Mouse (Mus musculus) midbrain, embryonic 11.5 days (tissue): Measurements from ENCODE around the gene Slc35e3. TPM values are rescaled to one million over a fixed set of nuclear protein-coding genes. Genes with fewer than 3 reads are reported as not detected.
"Not testable (repeated sequence)": the region's sequence is repeated elsewhere in the genome, so short reads cannot be mapped to it uniquely, and the experiment has no call there.

ENCODE experiments used
- ATAC-seq: fragments of 200-750 bp; cut with Nextera tagmentation; 2 replicates; pipeline ENCODE4 v1.8.0; 2017; ENCODE audit warnings: moderate TSS enrichment, moderate library complexity; ENCODE audit not compliant: low FRiP score
- DNase-seq: peaks from one replicate; pipeline ENCODE4 v3.0.0; 2015; ENCODE audit warnings: low spot score; ENCODE audit errors: missing footprints
- H3K27ac ChIP-seq: fragments of 300-500 bp; sonication (generic); 2 replicates; pipeline ENCODE4 v1.5.1; 2014; ENCODE audit warnings: low read depth, low read length
- H3K27me3 ChIP-seq: fragments of 300-500 bp; sonication (generic); 2 replicates; pipeline ENCODE4 v1.6.1; 2014; ENCODE audit warnings: mild to moderate bottlenecking, low read length, moderate library complexity, mixed read lengths; ENCODE audit not compliant: control insufficient read depth, insufficient read depth
- H3K36me3 ChIP-seq: fragments of 300-500 bp; sonication (generic); 2 replicates; pipeline ENCODE4 v1.6.1; 2014; ENCODE audit warnings: mild to moderate bottlenecking, low read length, moderate library complexity, mixed read lengths; ENCODE audit not compliant: control insufficient read depth, insufficient read depth
- H3K4me1 ChIP-seq: fragments of 300-500 bp; sonication (generic); 2 replicates; pipeline ENCODE4 v1.6.1; 2014; ENCODE audit warnings: low read length; ENCODE audit not compliant: control insufficient read depth, insufficient read depth
- H3K4me2 ChIP-seq: fragments of 300-500 bp; sonication (generic); 2 replicates; pipeline ENCODE4 v1.6.1; 2014; ENCODE audit warnings: mild to moderate bottlenecking, moderate library complexity
- H3K4me3 ChIP-seq: fragments of 300-500 bp; sonication (generic); 2 replicates; pipeline ENCODE4 v1.5.1; 2014; ENCODE audit warnings: low read depth, low read length
- H3K9ac ChIP-seq: fragments of 300-500 bp; sonication (generic); 2 replicates; pipeline ENCODE4 v1.6.1; 2014; ENCODE audit warnings: low read length
- H3K9me3 ChIP-seq: fragments of 300-500 bp; sonication (generic); 2 replicates; pipeline ENCODE4 v1.6.1; 2016; ENCODE audit warnings: low read length; ENCODE audit not compliant: control insufficient read depth
- WGBS: fragments of 180-500 bp; shearing (Covaris S2); extraction: QIAGEN DNeasy Blood & Tissue Kit; methylation state at CpG from one replicate; pipeline ENCODE4 v1.1.7; 2014; 5-methylcytosine and 5-hydroxymethylcytosine counted together
- polyA plus RNA-seq: library from polyadenylated mRNA; unstranded; fragments of >200 nt; fragmentation: Nextera tagmentation; extraction: Ambion mirVana; gene quantifications from 2 replicates; pipeline ENCODE4 v1.2.1, GENCODE M21; 2014

The Slc35e3 gene
- polyA plus RNA-seq, 1 experiment from 2014 or later: 21.4 TPM

GRCm38 (mm10) chr10:117726888-117727385, 19.2 kb downstream of the Slc35e3 start:
- Histone ChIP-seq H3K27me3 (no peaks in the 10 kb centered on the region), H3K36me3 (no peaks in the 10 kb centered on the region), H3K4me3 (no peak overlapping the region), H3K9ac (no peak overlapping the region), H3K27ac (no peak overlapping the region), H3K4me1 (no peaks in the 10 kb centered on the region), H3K4me2 (no peak overlapping the region), H3K9me3 (no peaks in the 10 kb centered on the region)
- ATAC-seq (no peak), DNase-seq (no peak)
- 94% methylated on average over 4 of the region's 4 CpGs for WGBS

GRCm38 (mm10) chr10:117726350-117726749, 19.8 kb downstream of the Slc35e3 start:
- H3K9ac ChIP-seq: no peak overlapping the region
- no peak overlapping the region for H3K4me2 ChIP-seq
- WGBS: 92% methylated on average over 4 of the region's 4 CpGs
- no peaks in the 10 kb centered on the region for H3K4me1 ChIP-seq
- H3K36me3 ChIP-seq: no peaks in the 10 kb centered on the region
- no peak overlapping the region for H3K4me3 ChIP-seq
- no peak for DNase-seq
- H3K27me3 ChIP-seq: no peaks in the 10 kb centered on the region
- H3K27ac ChIP-seq: no peak overlapping the region
- ATAC-seq: no peak
- no peaks in the 10 kb centered on the region for H3K9me3 ChIP-seq

- no peaks in the 10 kb centered on the region for H3K4me1 ChIP-seq
- no peak overlapping the region for H3K27ac ChIP-seq
- H3K36me3 ChIP-seq: no peaks in the 10 kb centered on the region
- no peak overlapping the region for H3K4me2 ChIP-seq
- H3K9me3 ChIP-seq: no peaks in the 10 kb centered on the region
- ATAC-seq (no peak), DNase-seq (no peak)
- WGBS: 80% methylated on average over 7 of the region's 7 CpGs
- no peak overlapping the region for H3K4me3 ChIP-seq
- H3K9ac ChIP-seq: no peak overlapping the region
- H3K27me3 ChIP-seq: no peaks in the 10 kb centered on the region
Measured at GRCm38 (mm10) chr10:117725671-117726070, 20.5 kb downstream of the Slc35e3 start.

GRCm38 (mm10) chr10:117724804-117725361, 21.3 kb downstream of the Slc35e3 start:
- DNase-seq (no peak), ATAC-seq (no peak)
- H3K9ac ChIP-seq: no peak overlapping the region
- H3K4me2 ChIP-seq: no peak overlapping the region
- no peaks in the 10 kb centered on the region for H3K36me3 ChIP-seq
- no peaks in the 10 kb centered on the region for H3K27me3 ChIP-seq
- H3K9me3 ChIP-seq: no peaks in the 10 kb centered on the region
- no peaks in the 10 kb centered on the region for H3K4me1 ChIP-seq
- WGBS: 91% methylated on average over 3 of the region's 3 CpGs
- no peak overlapping the region for H3K27ac ChIP-seq
- H3K4me3 ChIP-seq: no peak overlapping the region

GRCm38 (mm10) chr10:117724136-117724718, 21.9 kb downstream of the Slc35e3 start:
- H3K27me3 ChIP-seq: no peaks in the 10 kb centered on the region

GRCm38 (mm10) chr10:117718161-117719119, 27.7 kb downstream of the Slc35e3 start:
- no peaks in the 10 kb centered on the region for H3K9me3 ChIP-seq
- 73% methylated on average over 19 of the region's 19 CpGs for WGBS
- H3K27ac ChIP-seq: no peak overlapping the region

More at GRCm38 (mm10) chr10:117724136-117724718, 21.9 kb downstream of the Slc35e3 start:
- H3K27ac ChIP-seq: no peak overlapping the region
- WGBS: 85% methylated on average over 5 of the region's 5 CpGs
- no peak overlapping the region for H3K4me3 ChIP-seq
- DNase-seq: no peak
- H3K36me3 ChIP-seq: no peaks in the 10 kb centered on the region
- H3K9me3 ChIP-seq: no peaks in the 10 kb centered on the region
- H3K9ac ChIP-seq: no peak overlapping the region
- no peak overlapping the region for H3K4me2 ChIP-seq
- no peak for ATAC-seq
- H3K4me1 ChIP-seq: no peaks in the 10 kb centered on the region

GRCm38 (mm10) chr10:117717583-117717982, 28.6 kb downstream of the Slc35e3 start:
- ATAC-seq (no peak), DNase-seq (no peak)
- no peak overlapping the region for H3K4me3 ChIP-seq
- no peak overlapping the region for H3K27ac ChIP-seq
- no peaks in the 10 kb centered on the region for H3K27me3 ChIP-seq
- H3K9ac ChIP-seq: no peak overlapping the region
- H3K4me2 ChIP-seq: no peak overlapping the region
- no peaks in the 10 kb centered on the region for H3K36me3 ChIP-seq
- no peaks in the 10 kb centered on the region for H3K9me3 ChIP-seq
- no peaks in the 10 kb centered on the region for H3K4me1 ChIP-seq
- WGBS: 22% methylated on average over 4 of the region's 4 CpGs

More at GRCm38 (mm10) chr10:117718161-117719119, 27.7 kb downstream of the Slc35e3 start:
- DNase-seq: no peak
- Histone ChIP-seq H3K4me3 (no peak overlapping the region), H3K9ac (no peak overlapping the region), H3K36me3 (no peaks in the 10 kb centered on the region), H3K27me3 (no peaks in the 10 kb centered on the region), H3K4me1 (no peaks in the 10 kb centered on the region), H3K4me2 (no peak overlapping the region)
- no peak for ATAC-seq

- 86% methylated on average over 3 of the region's 3 CpGs for WGBS
- Histone ChIP-seq H3K9ac (no peak overlapping the region), H3K4me1 (no peaks in the 10 kb centered on the region), H3K36me3 (no peaks in the 10 kb centered on the region), H3K9me3 (no peaks in the 10 kb centered on the region), H3K4me2 (no peak overlapping the region), H3K27ac (no peak overlapping the region), H3K4me3 (no peak overlapping the region), H3K27me3 (no peaks in the 10 kb centered on the region)
- DNase-seq (no peak), ATAC-seq (no peak)
Measured at GRCm38 (mm10) chr10:117716686-117717085, 29.5 kb downstream of the Slc35e3 start.

GRCm38 (mm10) chr10:117715654-117716053, 30.5 kb downstream of the Slc35e3 start:
- H3K4me3 ChIP-seq, DNase-seq, H3K27ac ChIP-seq, H3K27me3 ChIP-seq, H3K9ac ChIP-seq, H3K4me1 ChIP-seq, ATAC-seq, H3K36me3 ChIP-seq, H3K4me2 ChIP-seq, H3K9me3 ChIP-seq: not testable (repeated sequence)
- WGBS: 95% methylated on average over 1 of the region's 1 CpGs
